Mouse (Mus musculus) ES-E14 (cell line): ENCODE measurements at regions not wholly inside any gene's neighbourhood (a gene's known extent, or its start where the extent isn't known, plus 50 kb on each side); places are given as distances from the start of the nearest gene placed in this dataset.

ENCODE experiments used
- HCFC1 ChIP-seq: IDR thresholded peaks from 2 replicates; pipeline ENCODE4 v1.6.1; 2012; ENCODE audit warnings: low read length, inconsistent platforms, borderline replicate concordance; ENCODE audit not compliant: insufficient read depth
- MAFK ChIP-seq: IDR thresholded peaks from 2 replicates; pipeline ENCODE4 v1.6.1; 2014; ENCODE audit warnings: mild to moderate bottlenecking, low read depth, low read length, inconsistent platforms; ENCODE audit not compliant: insufficient read depth
- ZC3H11A ChIP-seq: IDR thresholded peaks from 2 replicates; pipeline ENCODE4 v1.6.1; 2012; ENCODE audit warnings: low read depth, mild to moderate bottlenecking, inconsistent platforms, low read length, borderline replicate concordance
- ZNF384 ChIP-seq: IDR thresholded peaks from 2 replicates; pipeline ENCODE4 v1.6.1; 2012; ENCODE audit warnings: low read depth, low read length, inconsistent platforms

- TF ChIP-seq ZC3H11A: no peak
- TF ChIP-seq MAFK: no peak
- no peak for TF ChIP-seq ZNF384
- no peak for TF ChIP-seq HCFC1
Observed at GRCm38 (mm10) chr8:88903094-88903493, 140.9 kb downstream of the Sall1 start.
